Mouse (Mus musculus) T-cell, adult 66 days (primary cell): ENCODE measurements around the gene 2610318N02Rik. TPM values are rescaled to one million over a fixed set of nuclear protein-coding genes. Genes with fewer than 3 reads are reported as not detected.

Experiments
- total RNA-seq, 2 experiments: library from RNA; stranded (reverse); gene quantifications; 3 replicates in 1 of 2; 4 replicates in 1 of 2; pipeline ENCODE4 v1.2.4; 2023

Gene 2610318N02Rik
- 1 to 10 TPM; 6.9 to 9.6 TPM for total RNA-seq

DNA sequence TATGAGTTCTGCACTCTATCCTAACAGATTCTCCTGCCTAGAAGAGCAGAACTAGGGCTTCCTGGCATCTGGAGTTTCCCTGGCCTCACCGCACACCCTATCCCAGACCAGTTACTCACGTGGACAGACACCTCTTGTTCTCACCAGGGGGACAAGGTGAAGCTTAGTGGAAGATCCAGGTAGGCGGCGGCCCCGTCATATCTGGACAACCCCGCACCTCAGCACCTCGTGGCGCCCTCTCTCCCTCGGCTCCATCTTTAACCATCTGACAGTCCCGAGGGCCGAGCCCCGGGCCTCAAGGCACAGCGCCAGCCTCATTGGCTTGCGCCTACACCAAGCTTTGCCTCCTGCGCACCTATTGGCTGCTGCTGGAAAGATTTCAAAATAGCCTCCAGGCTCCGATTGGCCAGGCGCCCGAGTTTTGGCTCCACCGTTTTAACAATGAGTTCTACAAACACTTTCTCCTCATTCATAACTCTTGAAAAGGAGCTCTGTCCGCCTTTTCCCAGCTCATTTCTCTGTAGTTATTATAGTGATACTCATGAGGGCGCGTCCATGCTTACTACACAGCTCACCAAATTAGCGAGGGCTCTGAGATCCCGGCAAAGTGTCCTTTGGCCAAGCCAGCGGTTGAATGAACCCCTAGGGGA, at the start of gene 2610318N02Rik:
TSS of gene 2610318N02Rik (minus strand) at position 297 of the 650 bp plus-strand sequence.

GRCm38 (mm10) chr16:17146772-17147235, 21.8 kb upstream of the 2610318N02Rik start, which contains the start of gene Ccdc116:
Ccdc116 (minus strand) TSS chr16:17147229.

DNA sequence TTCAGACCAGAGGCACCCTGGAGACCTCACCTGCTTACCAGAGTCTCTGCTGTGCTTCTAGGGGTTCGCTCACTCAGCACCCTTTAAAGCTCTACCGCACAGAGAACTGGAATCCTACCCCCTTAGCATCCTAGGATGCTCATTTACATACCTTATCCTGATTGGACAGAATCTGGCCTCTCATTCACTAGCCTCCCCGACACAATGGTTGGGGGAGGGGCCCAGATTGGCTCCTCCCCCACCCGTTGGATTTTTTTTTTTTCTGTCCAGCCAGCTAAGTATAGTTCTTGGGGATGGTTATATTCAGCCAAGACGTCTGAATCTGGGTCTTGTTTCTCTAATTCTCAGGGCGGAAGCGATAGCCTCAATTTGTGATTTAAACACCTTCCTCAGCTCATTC, 19.4 kb upstream of the 2610318N02Rik start, which contains the start of gene Ydjc:
TSS of gene Ydjc (plus strand) at position 283 of the 400 bp plus-strand sequence.

GRCm38 (mm10) chr16:17132089-17132905, 7.3 kb upstream of the 2610318N02Rik start, which contains the start of gene Sdf2l1:
Sdf2l1 (minus strand) TSS chr16:17132383.

DNA sequence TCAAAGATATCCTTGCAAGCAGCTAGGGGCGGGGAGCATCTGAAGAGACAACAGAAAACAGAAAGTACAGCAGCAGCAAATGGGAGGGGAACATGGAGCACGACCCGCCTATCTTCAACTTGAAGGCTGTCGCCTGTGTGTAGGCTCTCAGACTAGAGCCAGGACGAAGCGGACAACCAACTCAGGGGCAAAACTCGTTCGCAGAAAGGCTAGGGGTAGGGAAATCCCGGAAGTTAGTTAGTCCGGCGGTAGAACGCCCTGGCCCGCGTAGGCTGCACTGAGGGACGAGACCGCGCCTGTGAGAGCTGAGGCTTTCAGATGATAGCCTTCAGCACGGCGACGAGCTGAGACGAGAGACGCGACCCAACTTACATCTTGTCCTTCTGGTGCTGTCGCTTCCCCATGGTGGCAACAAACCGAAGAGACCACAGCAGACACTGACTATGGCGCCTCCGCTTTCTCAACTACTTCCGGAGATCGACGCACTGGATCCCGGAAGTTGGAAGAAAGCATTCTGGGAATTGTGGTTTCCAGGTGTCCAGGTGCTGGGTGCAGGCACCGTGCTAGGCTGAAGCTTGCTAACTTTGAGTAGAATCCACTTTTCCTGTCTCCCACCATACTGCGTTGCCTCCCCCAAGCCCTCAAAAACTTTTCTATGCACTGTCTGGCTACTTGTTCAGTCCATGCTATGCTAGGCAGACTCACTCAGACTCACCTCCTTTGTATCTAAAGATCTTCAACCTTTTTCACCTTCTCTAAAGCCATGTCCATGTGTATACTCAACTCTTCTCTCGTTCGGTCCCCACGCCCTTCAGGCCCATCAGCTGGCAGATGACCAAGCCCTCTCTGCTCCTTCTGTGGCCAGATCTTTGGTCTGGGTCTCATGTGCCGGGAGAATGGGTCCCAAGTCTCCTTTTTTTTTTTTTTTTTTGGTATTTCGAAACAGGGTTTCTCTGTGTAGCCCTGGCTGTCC, 13.9 kb downstream of the 2610318N02Rik start, which contains the start of gene Ppil2:
TSS of gene Ppil2 (minus strand) at position 487 of the 973 bp plus-strand sequence.

DNA sequence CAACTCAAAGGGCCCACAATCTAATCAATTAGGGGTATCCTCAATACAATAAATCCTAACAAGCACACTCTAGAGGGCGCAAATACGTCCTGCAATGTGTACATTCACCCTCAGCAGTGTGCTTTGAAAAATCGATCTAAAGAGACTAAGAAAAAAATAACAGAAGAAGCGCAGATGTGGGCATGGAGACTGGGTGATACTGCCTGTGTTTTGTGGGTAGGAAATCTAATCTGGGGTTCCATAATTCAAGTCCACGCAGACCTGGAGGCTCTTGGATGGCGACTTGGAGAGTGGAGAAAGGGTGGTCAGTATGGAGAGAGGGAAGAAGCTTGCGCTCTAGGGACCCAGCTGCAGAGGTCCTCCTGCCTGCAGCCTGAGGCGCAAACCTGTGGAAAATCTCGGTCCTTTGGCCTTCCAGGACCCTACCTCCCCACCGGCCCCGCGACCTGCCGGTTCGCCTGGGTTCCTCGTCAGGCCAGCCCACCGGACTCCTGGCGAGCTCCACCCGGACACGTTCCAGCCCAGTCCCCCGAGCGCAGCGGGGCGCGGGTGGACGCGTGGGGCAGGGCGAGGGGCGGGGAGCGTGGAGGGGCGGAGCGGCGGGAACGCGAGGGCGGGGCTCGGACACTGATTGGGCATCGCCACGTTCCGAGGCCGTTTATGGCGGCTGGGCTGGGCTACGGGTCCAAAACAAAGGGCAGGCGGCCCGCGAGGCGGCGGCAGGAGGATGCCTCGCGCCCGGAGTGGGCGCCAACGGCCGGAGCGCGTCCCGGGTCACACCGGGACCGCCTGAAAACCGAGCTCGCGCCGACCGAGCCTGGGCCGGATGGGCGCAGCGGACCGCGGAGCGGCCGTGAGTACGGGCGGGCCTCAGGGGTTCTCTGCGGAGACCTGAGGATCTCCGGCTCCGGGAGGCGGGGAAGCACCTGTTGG, 55.2 kb downstream of the 2610318N02Rik start, which contains the start of gene Ypel1:
TSS of gene Ypel1 (plus strand) at position 186 of the 933 bp plus-strand sequence.

Other genes with a start within 250 kb of the 2610318N02Rik start
- gene Ppm1f, start 228.7 kb downstream of the 2610318N02Rik start, total RNA-seq: 10 to 100 TPM; 20.2 to 22.2 TPM
- 100 to 1,000 TPM; 174 to 190 TPM for gene Mapk1, start 141.8 kb downstream of the 2610318N02Rik start, total RNA-seq
- 1 to 10 TPM; 2.6 to 4.3 TPM for gene Ypel1, start 55.5 kb downstream of the 2610318N02Rik start, total RNA-seq
- gene Ppil2, start 13.9 kb downstream of the 2610318N02Rik start, total RNA-seq: 100 to 1,000 TPM; 128 to 139 TPM
- 10 to 100 TPM; 12.5 to 19.3 TPM for gene Sdf2l1, start 7.2 kb upstream of the 2610318N02Rik start, total RNA-seq
- gene Ydjc, start 19.5 kb upstream of the 2610318N02Rik start, total RNA-seq: 1 to 10 TPM; 4.2 to 7.8 TPM
- 1 to 10 TPM; 2.0 to 2.2 TPM for gene Ccdc116, start 22.1 kb upstream of the 2610318N02Rik start, total RNA-seq
- 100 to 1,000 TPM; 102 to 107 TPM for gene Ube2l3, start 77.5 kb upstream of the 2610318N02Rik start, total RNA-seq
- under 1 TPM; 0.09 to 0.17 TPM for gene Rimbp3, start 83.4 kb upstream of the 2610318N02Rik start, total RNA-seq
- 1 to 10 TPM; 3.0 to 4.1 TPM for gene Hic2, start 108.4 kb upstream of the 2610318N02Rik start, total RNA-seq
- 10 to 100 TPM; 29.1 to 30.4 TPM for gene Tmem191c, start 150.9 kb upstream of the 2610318N02Rik start, total RNA-seq
- gene Serpind1, start 206.2 kb upstream of the 2610318N02Rik start, total RNA-seq: not detected